Mouse (Mus musculus) layer of hippocampus, adult 11-12 months (tissue): ENCODE data around the gene Mib2.
"Not testable (repeated sequence)": the region's sequence is repeated elsewhere in the genome, so short reads cannot be mapped to it uniquely, and the experiment has no call there.

Experiments
- DNase-seq: peaks from one replicate; pipeline ENCODE4 v3.0.0; 2022; ENCODE audit warnings: low spot score

Gene Mib2

GRCm38 (mm10) chr4:155670236-155670635, 1.2 kb upstream of the Mib2 start:
- not testable (repeated sequence) for DNase-seq

- no peak for DNase-seq
These were observed 639 bp upstream of the Mib2 start for GRCm38 (mm10) chr4:155669598-155670075.

- DNase-seq, result no peak
These were observed 2.1 kb downstream of the Mib2 start for GRCm38 (mm10) chr4:155666903-155667302.

- no peak for DNase-seq
These were observed 8.4 kb downstream of the Mib2 start for GRCm38 (mm10) chr4:155660641-155661040.

GRCm38 (mm10) chr4:155658961-155659360, 10.0 kb downstream of the Mib2 start:
- no peak for DNase-seq

GRCm38 (mm10) chr4:155656214-155656751, 12.7 kb downstream of the Mib2 start:
- DNase-seq, result no peak

GRCm38 (mm10) chr4:155654456-155655298, 14.3 kb downstream of the Mib2 start:
- DNase-seq, result peak; percentile 33

GRCm38 (mm10) chr4:155654183-155654455, 14.9 kb downstream of the Mib2 start:
- no peak for DNase-seq

- no peak for DNase-seq
These were observed 15.4 kb downstream of the Mib2 start for GRCm38 (mm10) chr4:155653451-155654182.

- DNase-seq, result peak; percentile 30
These were observed 15.9 kb downstream of the Mib2 start, which contains the start of gene Mmp23 for GRCm38 (mm10) chr4:155653086-155653450. Mmp23 (minus strand) TSS chr4:155653384.

- DNase-seq, result no peak
These were observed 16.5 kb downstream of the Mib2 start for GRCm38 (mm10) chr4:155652283-155653085.

- no peak for DNase-seq
These were observed 17.3 kb downstream of the Mib2 start for GRCm38 (mm10) chr4:155651553-155652269.

- no peak for DNase-seq
These were observed 19.6 kb downstream of the Mib2 start for GRCm38 (mm10) chr4:155649355-155649754.

GRCm38 (mm10) chr4:155645721-155646120, 23.3 kb downstream of the Mib2 start:
- DNase-seq, result no peak

GRCm38 (mm10) chr4:155645308-155645707, 23.7 kb downstream of the Mib2 start, which contains the start of gene Gm10563:
Gm10563 (minus strand) TSS chr4:155645408.
- not testable (repeated sequence) for DNase-seq

GRCm38 (mm10) chr4:155643531-155643930, 25.5 kb downstream of the Mib2 start:
- no peak for DNase-seq

GRCm38 (mm10) chr4:155635766-155636499, 33.1 kb downstream of the Mib2 start:
- no peak for DNase-seq

GRCm38 (mm10) chr4:155630267-155630666, 38.7 kb downstream of the Mib2 start:
- DNase-seq, result no peak

GRCm38 (mm10) chr4:155624338-155625291, 44.4 kb downstream of the Mib2 start, which contains the start of gene Cdk11b:
Cdk11b (plus strand) TSS chr4:155624854.
- DNase-seq, result peak; percentile 96
